Mouse (Mus musculus) cerebellum, postnatal 4 days (tissue): ENCODE data around the gene Wfikkn2.

Source experiments
- DNase-seq, 2 experiments: peaks; one replicate each; pipeline ENCODE4 v3.0.0; 2022; ENCODE audit warnings: low spot score in 2 of 2, mixed read lengths in 1 of 2

Gene Wfikkn2

DNA sequence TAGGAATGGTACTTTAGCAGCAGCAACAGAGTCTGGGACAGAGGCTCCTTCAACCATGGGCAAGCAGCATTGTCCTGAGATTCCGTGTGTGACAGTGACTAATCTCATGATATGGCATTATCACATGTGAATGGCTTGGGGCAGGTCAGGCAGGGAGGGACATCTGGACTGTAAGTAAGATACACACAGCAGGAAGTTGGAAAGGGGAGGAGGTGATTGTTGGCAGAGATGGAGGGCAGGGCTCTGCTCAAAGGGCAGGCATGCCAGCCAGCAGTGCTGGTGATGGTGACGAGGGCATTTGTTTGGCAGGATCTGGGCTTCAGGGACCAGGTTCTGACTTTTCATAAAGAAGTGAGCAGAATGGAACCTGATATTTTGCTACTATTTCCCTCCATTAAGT lies 52.7 kb downstream of the Wfikkn2 start:
- DNase-seq = peak in 1 of 2 experiments; percentile 13

DNA sequence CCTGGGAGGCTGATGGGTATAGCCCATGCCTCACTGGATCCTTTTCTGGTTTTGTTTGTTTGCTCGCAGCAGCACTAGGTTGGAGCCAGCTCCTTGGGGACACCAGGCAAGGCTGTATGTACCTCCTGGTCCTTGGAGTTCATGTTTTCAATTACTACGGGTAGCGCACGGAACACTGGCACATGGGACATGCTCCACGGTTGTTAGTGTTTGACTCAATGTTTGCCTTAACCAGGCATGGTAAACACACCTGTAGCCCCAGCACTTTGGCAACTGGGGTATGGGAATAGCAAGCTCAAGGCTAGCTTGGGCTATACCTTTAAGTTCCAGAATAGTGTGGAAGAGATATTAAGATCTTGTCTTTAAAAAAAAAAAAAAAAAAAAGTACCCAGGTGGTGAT lies 55.1 kb downstream of the Wfikkn2 start:
- no peak for DNase-seq

- DNase-seq = no peak
Observed at GRCm38 (mm10) chr11:94189579-94189978, 56.2 kb downstream of the Wfikkn2 start.
